Mouse (Mus musculus) heart, embryonic 14.5 days (tissue): ENCODE measurements around the gene Prame. TPM values are rescaled to one million over a fixed set of nuclear protein-coding genes. Genes with fewer than 3 reads are reported as not detected.
"Not testable (repeated sequence)": the region's sequence is repeated elsewhere in the genome, so short reads cannot be mapped to it uniquely, and the experiment has no call there.

Source experiments
- ATAC-seq: fragments of 200-750 bp; cut with Nextera tagmentation; 2 replicates; pipeline ENCODE4 v1.8.0; 2017; ENCODE audit warnings: low read depth, moderate TSS enrichment; ENCODE audit not compliant: insufficient number of reproducible peaks, insufficient read depth, low FRiP score
- H3K27ac ChIP-seq, 2 experiments: fragments of 200-500 bp in 1 of 2; fragments of 300-500 bp in 1 of 2; sonication (generic) in 1 of 2; replicated peaks in 1 of 2; 2 replicates each; pipeline ENCODE4 v1.5.1; 2012 to 2014; ENCODE audit warnings: low read depth in 2 of 2, low read length in 2 of 2, control low read depth in 1 of 2, mild to moderate bottlenecking in 1 of 2, mixed read lengths in 1 of 2; ENCODE audit not compliant: control insufficient read depth in 1 of 2, insufficient read depth in 1 of 2
- H3K27me3 ChIP-seq: fragments of 300-500 bp; sonication (generic); 2 replicates; pipeline ENCODE4 v1.6.1; 2014; ENCODE audit warnings: mild to moderate bottlenecking, low read length, control low read depth; ENCODE audit not compliant: control insufficient read depth, insufficient read depth
- H3K36me3 ChIP-seq: fragments of 300-500 bp; sonication (generic); 2 replicates; pipeline ENCODE4 v1.6.1; 2014; ENCODE audit warnings: mild to moderate bottlenecking, control low read depth, low read length, mixed read lengths; ENCODE audit not compliant: control insufficient read depth, insufficient read depth
- H3K4me1 ChIP-seq, 2 experiments: fragments of 200-500 bp in 1 of 2; fragments of 300-500 bp in 1 of 2; sonication (generic) in 1 of 2; 2 replicates each; pipeline ENCODE4 v1.6.1; 2012 to 2014; ENCODE audit warnings: low read length in 2 of 2, control low read depth in 1 of 2, mixed read lengths in 1 of 2; ENCODE audit not compliant: control insufficient read depth in 2 of 2, insufficient read depth in 2 of 2
- H3K4me2 ChIP-seq: fragments of 300-500 bp; sonication (generic); 2 replicates; pipeline ENCODE4 v1.6.1; 2014; ENCODE audit warnings: mild to moderate bottlenecking, low read length
- H3K4me3 ChIP-seq, 2 experiments: fragments of 200-500 bp in 1 of 2; fragments of 300-500 bp in 1 of 2; sonication (generic) in 1 of 2; 2 replicates each; pipeline ENCODE4 v1.5.1; 2012 to 2014; ENCODE audit warnings: low read length in 2 of 2, mild to moderate bottlenecking in 2 of 2, control low read depth in 1 of 2, low read depth in 1 of 2, moderate library complexity in 1 of 2; ENCODE audit not compliant: control insufficient read depth in 1 of 2, insufficient read depth in 1 of 2
- H3K9ac ChIP-seq: fragments of 300-500 bp; sonication (generic); 2 replicates; pipeline ENCODE4 v1.6.1; 2014; ENCODE audit warnings: mild to moderate bottlenecking, low read length
- H3K9me3 ChIP-seq: fragments of 300-500 bp; sonication (generic); 2 replicates; pipeline ENCODE4 v1.6.1; 2016; ENCODE audit warnings: low read length, control low read depth; ENCODE audit not compliant: control insufficient read depth
- WGBS: fragments of 180-500 bp; shearing (Covaris S2); extraction: QIAGEN DNeasy Blood & Tissue Kit; methylation state at CpG from one replicate; pipeline ENCODE4 v1.1.7; 2014; 5-methylcytosine and 5-hydroxymethylcytosine counted together
- polyA plus RNA-seq: library from polyadenylated mRNA; unstranded; fragments of >200 nt; fragmentation: Nextera tagmentation; extraction: Ambion mirVana; gene quantifications from 2 replicates; pipeline ENCODE4 v1.2.1, GENCODE M21; 2014

Prame gene
- polyA plus RNA-seq = not detected in 2 replicates

GRCm38 (mm10) chrX:135627605-135628004 is at the start of gene Prame:
Gene Prame (minus strand): TSS chrX:135627705.
- H3K36me3 ChIP-seq = no peaks in the 10 kb centered on the region
- H3K4me3 ChIP-seq = no peak within 1 kb of the TSS
- no peak for ATAC-seq
- H3K4me2 ChIP-seq = no peak within 1 kb of the TSS
- H3K27me3 ChIP-seq = no peaks in the 10 kb centered on the region
- WGBS = 79% methylated on average over 11 of the region's 11 CpGs
- no peaks in the 10 kb centered on the region for H3K9me3 ChIP-seq
- H3K9ac ChIP-seq = no peak within 1 kb of the TSS
- H3K4me1 ChIP-seq = no peaks in the 10 kb centered on the region
- no peak within 1 kb of the TSS for H3K27ac ChIP-seq

GRCm38 (mm10) chrX:135652173-135652772 is 24.8 kb upstream of the Prame start:
- H3K4me1 ChIP-seq = no peaks in the 10 kb centered on the region
- no peak overlapping the region for H3K9ac ChIP-seq
- ATAC-seq = no peak
- no peak overlapping the region for H3K4me2 ChIP-seq
- H3K4me3 ChIP-seq = no peak overlapping the region
- WGBS = 41% methylated on average over 9 of the region's 9 CpGs
- no peaks in the 10 kb centered on the region for H3K36me3 ChIP-seq
- H3K27me3 ChIP-seq = no peaks in the 10 kb centered on the region
- H3K27ac ChIP-seq = no peak overlapping the region
- no peaks in the 10 kb centered on the region for H3K9me3 ChIP-seq

GRCm38 (mm10) chrX:135601298-135602029 is 26.0 kb downstream of the Prame start:
- not testable (repeated sequence) for ATAC-seq, H3K27ac ChIP-seq, H3K9ac ChIP-seq, H3K4me1 ChIP-seq, H3K36me3 ChIP-seq, H3K4me2 ChIP-seq, H3K4me3 ChIP-seq, H3K27me3 ChIP-seq
- 63% methylated on average over 3 of the region's 3 CpGs for WGBS
- peaks cover 10% of the 10 kb centered on the region for H3K9me3 ChIP-seq

- no peaks in the 10 kb centered on the region for H3K4me1 ChIP-seq
- H3K27ac ChIP-seq = no peak within 1 kb of the TSS
- H3K36me3 ChIP-seq = no peaks in the 10 kb centered on the region
- 0 out of 2 replicates have a peak within 1 kb of the TSS, but pooled peaks have one; percentile 23 for H3K4me2 ChIP-seq
- no peak within 1 kb of the TSS for H3K9ac ChIP-seq
- no peaks in the 10 kb centered on the region for H3K27me3 ChIP-seq
- no peak within 1 kb of the TSS for H3K4me3 ChIP-seq
- ATAC-seq = no peak
- peaks cover 10% of the 10 kb centered on the region for H3K9me3 ChIP-seq
- WGBS = 79% methylated on average over 2 of the region's 2 CpGs
Measured at GRCm38 (mm10) chrX:135598677-135599076, 28.8 kb downstream of the Prame start, which contains the start of gene Nxf7. Gene Nxf7 (minus strand): TSS chrX:135598777.

- Histone ChIP-seq H3K4me1 (no peaks in the 10 kb centered on the region; a peak in 1 of 4 replicates), H3K9me3 (peaks cover 10% of the 10 kb centered on the region), H3K36me3 (no peaks in the 10 kb centered on the region), H3K27me3 (no peaks in the 10 kb centered on the region), H3K4me2 (0 out of 2 replicates have a peak overlapping the region, but pooled peaks have one; percentile 23), H3K27ac (no peak overlapping the region), H3K9ac (no peak overlapping the region), H3K4me3 (no peak overlapping the region)
- ATAC-seq = no peak
- 56% methylated on average over 13 of the region's 13 CpGs for WGBS
Measured at GRCm38 (mm10) chrX:135598096-135598495, 29.4 kb downstream of the Prame start.

GRCm38 (mm10) chrX:135576412-135576811 is 51.1 kb downstream of the Prame start:
- no peak overlapping the region for H3K4me2 ChIP-seq
- no peak overlapping the region for H3K27ac ChIP-seq
- no peaks in the 10 kb centered on the region; a peak in 2 of 4 replicates for H3K4me1 ChIP-seq
- WGBS = 75% methylated on average over 1 of the region's 1 CpGs
- H3K27me3 ChIP-seq = no peaks in the 10 kb centered on the region
- H3K9ac ChIP-seq = no peak overlapping the region
- ATAC-seq = no peak
- H3K36me3 ChIP-seq = no peaks in the 10 kb centered on the region
- no peaks in the 10 kb centered on the region for H3K9me3 ChIP-seq
- H3K4me3 ChIP-seq = no peak overlapping the region

GRCm38 (mm10) chrX:135574958-135575628 is 52.4 kb downstream of the Prame start:
- 40% methylated on average over 9 of the region's 9 CpGs for WGBS
- ATAC-seq = peak; percentile 47; the same call in 1 of the 2 replicates
- not testable (repeated sequence) for H3K9ac ChIP-seq, H3K9me3 ChIP-seq, H3K27me3 ChIP-seq, H3K36me3 ChIP-seq, H3K4me1 ChIP-seq, H3K4me3 ChIP-seq, H3K4me2 ChIP-seq
- H3K27ac ChIP-seq = peak overlapping the region; percentile 53 to 55
